Comparison of ENCODE assay signal across 9 mouse cellular contexts in genomic region chr14:9227670-9228069, GRCm38 (mm10).
"Had no signal": no experiment of that assay in that cellular context is flagged by ENCODE, and none has a peak within 500 bp of the region (broad histone marks: within the 10 kb centered on the region; RNA-seq: fewer than 3 reads in every experiment).

No protein-coding gene starts in this region.

- H3K9me3 ChIP-seq: limb, embryonic 13.5 days; midbrain, embryonic 13.5 days; neural tube, embryonic 12.5 days had no signal

- H3K36me3 ChIP-seq: limb, embryonic 13.5 days; midbrain, embryonic 13.5 days; neural tube, embryonic 12.5 days had no signal

- ATAC-seq: midbrain, embryonic 13.5 days had no signal

- H3K4me3 ChIP-seq: limb, embryonic 13.5 days; midbrain, embryonic 13.5 days; neural tube, embryonic 12.5 days had no signal

- H3K27ac ChIP-seq: limb, embryonic 13.5 days; liver, embryonic 14.5 days; midbrain, embryonic 13.5 days; neural tube, embryonic 12.5 days; stomach, postnatal 0 days had no signal

- DNase-seq: kidney, adult 8-10 months; kidney, postnatal 36 days; lung, adult 18-20 months; thymus, postnatal 4 days had no signal

- H3K4me1 ChIP-seq: limb, embryonic 13.5 days; midbrain, embryonic 13.5 days; neural tube, embryonic 12.5 days had no signal

- H3K27me3 ChIP-seq: limb, embryonic 13.5 days; midbrain, embryonic 13.5 days; neural tube, embryonic 12.5 days had no signal

- H3K9ac ChIP-seq: limb, embryonic 13.5 days; liver, embryonic 14.5 days; midbrain, embryonic 13.5 days; neural tube, embryonic 12.5 days had no signal

- H3K4me2 ChIP-seq: limb, embryonic 13.5 days; midbrain, embryonic 13.5 days; neural tube, embryonic 12.5 days had no signal
